ENCODE assay signal across 24 mouse cellular contexts in genomic region chr15:97724346-97725197, GRCm38 (mm10). TPM values are rescaled to one million over a fixed set of nuclear protein-coding genes. Genes with fewer than 3 reads are reported as not detected.
A peak's percentile ranks its signal among the peaks of the same experiment; 100 is the strongest.
DNase-seq lines count a peak whose midpoint lies in the region; ATAC-seq lines count a peak whose summit lies in the region.
"Had no signal": no experiment of that assay in that cellular context is flagged by ENCODE, and none has a peak within 500 bp of the region (broad histone marks: within the 10 kb centered on the region; RNA-seq: fewer than 3 reads in every experiment).

No protein-coding gene starts in this region.

- no peak for ATAC-seq in hindbrain, embryonic 15.5 days (ENCODE audit: low FRiP score, low read depth)
- no peak for ATAC-seq in hindbrain, embryonic 12.5 days (ENCODE audit: low FRiP score)
- no peak for ATAC-seq in midbrain, embryonic 11.5 days (ENCODE audit: low FRiP score)
- ATAC-seq: forebrain, embryonic 13.5 days; midbrain, embryonic 16.5 days had no signal

- no peak overlapping the region for H3K4me2 ChIP-seq in hindbrain, embryonic 15.5 days
- H3K4me2 ChIP-seq in hindbrain, embryonic 12.5 days (replicated peaks), result no peak overlapping the region
- H3K4me2 ChIP-seq in midbrain, embryonic 11.5 days, result no peak overlapping the region
- H3K4me2 ChIP-seq: forebrain, embryonic 13.5 days; heart, embryonic 13.5 days; limb, embryonic 15.5 days; liver, embryonic 15.5 days; lung, embryonic 15.5 days; neural tube, embryonic 13.5 days had no signal

- no peaks in the 10 kb centered on the region for H3K36me3 ChIP-seq in hindbrain, embryonic 15.5 days
- H3K36me3 ChIP-seq in hindbrain, embryonic 12.5 days, result no peaks in the 10 kb centered on the region
- H3K36me3 ChIP-seq in midbrain, embryonic 11.5 days (ENCODE audit: control insufficient read depth, insufficient read depth, low read length), result no peaks in the 10 kb centered on the region
- no peaks in the 10 kb centered on the region for H3K36me3 ChIP-seq in midbrain, embryonic 10.5 days
- H3K36me3 ChIP-seq: heart, embryonic 13.5 days; limb, embryonic 15.5 days; liver, embryonic 15.5 days; lung, embryonic 15.5 days; neural tube, embryonic 13.5 days had no signal

- DNase-seq in midbrain, embryonic 11.5 days (ENCODE audit: low spot score, missing footprints), result peak; percentile 51
- no peak for DNase-seq in midbrain, embryonic 10.5 days (ENCODE audit: low spot score)
- DNase-seq in urinary bladder, postnatal 25 days (ENCODE audit: low spot score), result peak; percentile 31
- no peak for DNase-seq in urinary bladder, adult 2 months (ENCODE audit: low spot score)
- peak; percentile 34 for DNase-seq in thymus, postnatal 4 days
- DNase-seq: cerebellum, adult 11-12 months; gastrocnemius, postnatal 36 days; heart, adult 2 months; heart, postnatal 14 days; kidney, adult 8-10 months; kidney, postnatal 14 days; layer of hippocampus, postnatal 36 days; lung, postnatal 36 days had no signal

- H3K4me1 ChIP-seq in hindbrain, embryonic 15.5 days (replicated peaks), result peaks cover 3% of the 10 kb centered on the region; the same call in 1 of the 2 replicates
- peaks cover 3% of the 10 kb centered on the region; the same call in 1 of the 2 replicates for H3K4me1 ChIP-seq in hindbrain, embryonic 12.5 days
- H3K4me1 ChIP-seq in midbrain, embryonic 11.5 days (ENCODE audit: control insufficient read depth, insufficient read depth, low read length), result no peaks in the 10 kb centered on the region
- H3K4me1 ChIP-seq in midbrain, embryonic 10.5 days, result peaks cover 24% of the 10 kb centered on the region
- H3K4me1 ChIP-seq: forebrain, embryonic 13.5 days; liver, embryonic 15.5 days had no signal

- 89% methylated on average over 17 of the region's 17 CpGs for WGBS in hindbrain, embryonic 15.5 days
- WGBS in hindbrain, embryonic 12.5 days, result 88% methylated on average over 17 of the region's 17 CpGs
- 88% methylated on average over 17 of the region's 17 CpGs for WGBS in midbrain, embryonic 11.5 days
- WGBS in midbrain, embryonic 10.5 days, result 90% methylated on average over 17 of the region's 17 CpGs

- H3K9ac ChIP-seq in hindbrain, embryonic 15.5 days, result no peak overlapping the region
- no peak overlapping the region for H3K9ac ChIP-seq in hindbrain, embryonic 12.5 days
- H3K9ac ChIP-seq in midbrain, embryonic 11.5 days (ENCODE audit: low read length), result no peak overlapping the region
- H3K9ac ChIP-seq: forebrain, embryonic 13.5 days; heart, embryonic 13.5 days; limb, embryonic 15.5 days; liver, embryonic 15.5 days; lung, embryonic 15.5 days; neural tube, embryonic 13.5 days had no signal

- no peaks in the 10 kb centered on the region for H3K9me3 ChIP-seq in hindbrain, embryonic 15.5 days
- H3K9me3 ChIP-seq in hindbrain, embryonic 12.5 days (replicated peaks), result no peaks in the 10 kb centered on the region
- no peaks in the 10 kb centered on the region for H3K9me3 ChIP-seq in midbrain, embryonic 11.5 days (ENCODE audit: control insufficient read depth, low read length)
- no peaks in the 10 kb centered on the region for H3K9me3 ChIP-seq in midbrain, embryonic 10.5 days (replicated peaks)
- H3K9me3 ChIP-seq: forebrain, embryonic 13.5 days; heart, embryonic 13.5 days; limb, embryonic 15.5 days; liver, embryonic 15.5 days; lung, embryonic 15.5 days; neural tube, embryonic 13.5 days had no signal

- H3K27me3 ChIP-seq in hindbrain, embryonic 15.5 days, result no peaks in the 10 kb centered on the region
- no peaks in the 10 kb centered on the region for H3K27me3 ChIP-seq in hindbrain, embryonic 12.5 days
- no peaks in the 10 kb centered on the region for H3K27me3 ChIP-seq in midbrain, embryonic 11.5 days (ENCODE audit: control insufficient read depth, insufficient read depth, low read length)
- H3K27me3 ChIP-seq in midbrain, embryonic 10.5 days (ENCODE audit: low read depth, poor library complexity, severe bottlenecking), result no peaks in the 10 kb centered on the region
- H3K27me3 ChIP-seq: forebrain, embryonic 13.5 days; heart, embryonic 13.5 days; limb, embryonic 15.5 days; lung, embryonic 15.5 days; neural tube, embryonic 13.5 days had no signal

- H3K27ac ChIP-seq in hindbrain, embryonic 15.5 days (replicated peaks), result peak overlapping the region; percentile 23; the same call in 1 of the 2 replicates
- no peak overlapping the region for H3K27ac ChIP-seq in hindbrain, embryonic 12.5 days
- H3K27ac ChIP-seq in midbrain, embryonic 11.5 days (ENCODE audit: low read depth, low read length), result no peak overlapping the region
- H3K27ac ChIP-seq in midbrain, embryonic 10.5 days (replicated peaks), result no peak overlapping the region
- H3K27ac ChIP-seq: forebrain, embryonic 13.5 days; heart, adult 2 months; heart, embryonic 13.5 days; limb, embryonic 15.5 days; liver, embryonic 15.5 days; lung, embryonic 15.5 days; neural tube, embryonic 13.5 days had no signal

- H3K4me3 ChIP-seq in hindbrain, embryonic 15.5 days, result no peak overlapping the region
- no peak overlapping the region for H3K4me3 ChIP-seq in hindbrain, embryonic 12.5 days
- H3K4me3 ChIP-seq in midbrain, embryonic 11.5 days (ENCODE audit: low read depth, low read length), result no peak overlapping the region
- no peak overlapping the region for H3K4me3 ChIP-seq in midbrain, embryonic 10.5 days
- H3K4me3 ChIP-seq: forebrain, embryonic 13.5 days; heart, adult 2 months; heart, embryonic 13.5 days; limb, embryonic 15.5 days; liver, embryonic 15.5 days; lung, embryonic 15.5 days; myocyte; neural tube, embryonic 13.5 days had no signal

RNA-seq across cellular contexts. Expression of gene Endou, which starts 6.6 kb away (rescaled TPM):
- polyA plus RNA-seq in hindbrain, embryonic 15.5 days (2015; fragmentation: Nextera tagmentation; extraction: Ambion mirVana), result 0.30 and 0.38 TPM in 2 replicates
- 0.25 TPM in 2 replicates for polyA plus RNA-seq in hindbrain, embryonic 12.5 days (2016; fragmentation: Nextera tagmentation; extraction: Ambion mirVana)
- 0.18 and 0.32 TPM in 2 replicates for polyA plus RNA-seq in midbrain, embryonic 11.5 days (2014; fragmentation: Nextera tagmentation; extraction: Ambion mirVana)
- 0.12 and 0.26 TPM in 2 replicates for polyA plus RNA-seq in midbrain, embryonic 10.5 days (2016; fragmentation: Nextera tagmentation; extraction: Ambion mirVana)
- 1.7 and 2.1 TPM in 2 replicates for polyA plus RNA-seq in urinary bladder, adult 2 months (2012; rRNA removed)
- polyA plus RNA-seq: intestine, embryonic 14.5 days had no signal

RNA-seq across cellular contexts. Expression of gene Rpap3, which starts 18.9 kb away (rescaled TPM):
- 31.7 and 34.7 TPM in 2 replicates for polyA plus RNA-seq in hindbrain, embryonic 15.5 days (2015; fragmentation: Nextera tagmentation; extraction: Ambion mirVana)
- polyA plus RNA-seq in hindbrain, embryonic 12.5 days (2016; fragmentation: Nextera tagmentation; extraction: Ambion mirVana), result 36.8 and 40.9 TPM in 2 replicates
- polyA plus RNA-seq in midbrain, embryonic 11.5 days (2014; fragmentation: Nextera tagmentation; extraction: Ambion mirVana), result 56.4 and 57.4 TPM in 2 replicates
- 40.4 and 41.7 TPM in 2 replicates for polyA plus RNA-seq in midbrain, embryonic 10.5 days (2016; fragmentation: Nextera tagmentation; extraction: Ambion mirVana)
- 23.5 and 26.0 TPM in 2 replicates for polyA plus RNA-seq in urinary bladder, adult 2 months (2012; rRNA removed)

RNA-seq across cellular contexts. Expression of gene Rapgef3, which starts 43.2 kb away (rescaled TPM):
- 15.3 and 15.5 TPM in 2 replicates for polyA plus RNA-seq in hindbrain, embryonic 15.5 days (2015; fragmentation: Nextera tagmentation; extraction: Ambion mirVana)
- polyA plus RNA-seq in hindbrain, embryonic 12.5 days (2016; fragmentation: Nextera tagmentation; extraction: Ambion mirVana), result 9.1 and 10.7 TPM in 2 replicates
- polyA plus RNA-seq in midbrain, embryonic 11.5 days (2014; fragmentation: Nextera tagmentation; extraction: Ambion mirVana), result 3.0 and 3.2 TPM in 2 replicates
- polyA plus RNA-seq in midbrain, embryonic 10.5 days (2016; fragmentation: Nextera tagmentation; extraction: Ambion mirVana), result 5.3 and 6.0 TPM in 2 replicates
- 17.8 and 19.2 TPM in 2 replicates for polyA plus RNA-seq in urinary bladder, adult 2 months (2012; rRNA removed)

RNA-seq across cellular contexts. Expression of gene Slc48a1, which starts 53.7 kb away (rescaled TPM):
- 93.1 and 97.5 TPM in 2 replicates for polyA plus RNA-seq in hindbrain, embryonic 15.5 days (2015; fragmentation: Nextera tagmentation; extraction: Ambion mirVana)
- polyA plus RNA-seq in hindbrain, embryonic 12.5 days (2016; fragmentation: Nextera tagmentation; extraction: Ambion mirVana), result 41.6 and 43.3 TPM in 2 replicates
- polyA plus RNA-seq in midbrain, embryonic 11.5 days (2014; fragmentation: Nextera tagmentation; extraction: Ambion mirVana), result 32.6 and 33.6 TPM in 2 replicates
- 30.5 and 36.3 TPM in 2 replicates for polyA plus RNA-seq in midbrain, embryonic 10.5 days (2016; fragmentation: Nextera tagmentation; extraction: Ambion mirVana)
- polyA plus RNA-seq in urinary bladder, adult 2 months (2012; rRNA removed), result 72.4 and 91.1 TPM in 2 replicates

Comparison
In these comparisons a context has a peak if more than half of its experiments do, and no peak if none do; other contexts are left out.
1. DNase-seq: peak in midbrain, embryonic 11.5 days (single experiment), urinary bladder, postnatal 25 days (single experiment) and thymus, postnatal 4 days (single experiment); none in midbrain, embryonic 10.5 days (single experiment) and urinary bladder, adult 2 months (single experiment).